Mouse (Mus musculus) erythroblast, embryonic 14.5 days (primary cell): ENCODE results near the gene Fam53b.

ENCODE experiments used
- GATA1 ChIP-seq: IDR thresholded peaks from 2 replicates; pipeline ENCODE4 v1.6.1; 2012; ENCODE audit warnings: low read length, inconsistent platforms, mixed read lengths
- TAL1 ChIP-seq: IDR thresholded peaks from 3 replicates; pipeline ENCODE4 v1.6.1; 2012; ENCODE audit warnings: low read length, inconsistent platforms, mixed read lengths

DNA sequence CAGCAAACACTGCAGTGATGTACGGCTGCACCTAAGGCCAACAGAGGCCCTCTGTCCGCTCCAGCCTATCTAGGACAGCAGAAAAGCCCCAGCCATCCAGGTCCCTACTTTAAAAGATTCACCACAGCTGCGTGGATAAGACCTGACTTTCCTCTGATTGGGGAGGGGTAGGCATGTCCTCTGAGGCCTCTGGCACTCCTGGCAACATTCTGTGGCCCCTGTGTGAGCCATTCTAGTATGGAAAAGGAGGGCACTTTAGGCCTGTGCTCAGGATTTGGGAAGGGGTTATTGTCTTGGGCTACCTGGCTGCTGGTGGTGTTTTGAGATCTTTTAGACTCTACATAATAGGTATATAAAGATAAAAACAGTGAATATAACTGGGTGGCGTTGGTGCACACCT is 147.2 kb downstream of the Fam53b start:
- no peak for TF ChIP-seq GATA1
- TF ChIP-seq TAL1 = no peak
